Mouse (Mus musculus) cerebellum, adult 2 months (tissue): Measurements from ENCODE around the gene Alppl2. TPM values are rescaled to one million over a fixed set of nuclear protein-coding genes. Genes with fewer than 3 reads are reported as not detected.

ENCODE experiments used
- DNase-seq, 2 experiments: peaks; one replicate each; pipeline ENCODE4 v3.0.0; 2021
- H3K27ac ChIP-seq: fragments of 200-500 bp; 2 replicates; pipeline ENCODE4 v1.5.1; 2012; ENCODE audit warnings: low read length, control low read depth, inconsistent platforms; ENCODE audit not compliant: insufficient read depth
- H3K27me3 ChIP-seq: fragments of 200-500 bp; 2 replicates; pipeline ENCODE4 v1.6.1; 2012; ENCODE audit warnings: inconsistent platforms, mild to moderate bottlenecking, low read length, moderate library complexity; ENCODE audit not compliant: control insufficient read depth, insufficient read depth
- H3K4me1 ChIP-seq: fragments of 200-500 bp; 2 replicates; pipeline ENCODE4 v1.6.1; 2011; ENCODE audit warnings: low read length; ENCODE audit not compliant: control insufficient read depth, insufficient read depth
- H3K4me3 ChIP-seq: fragments of 200-500 bp; replicated peaks from 2 replicates; pipeline ENCODE3; 2011; ENCODE audit warnings: mild to moderate bottlenecking, low read depth, low read length, control low read depth; ENCODE audit not compliant: insufficient read depth
- CTCF ChIP-seq: fragments of 200-500 bp; IDR thresholded peaks from 2 replicates; pipeline ENCODE4 v1.5.1; 2011; ENCODE audit warnings: low read depth, mild to moderate bottlenecking, control low read depth, low read length, moderate library complexity, borderline replicate concordance; ENCODE audit not compliant: insufficient read depth
- POLR2A ChIP-seq: fragments of 200-500 bp; IDR thresholded peaks from 2 replicates; pipeline ENCODE4 v1.6.1; 2011; ENCODE audit warnings: low read length, control low read depth, borderline replicate concordance; ENCODE audit not compliant: insufficient read depth
- WGBS: fragments of 180-500 bp; shearing (Covaris S2); methylation state at CpG from one replicate; pipeline ENCODE4 v1.1.7; 2018; 5-methylcytosine and 5-hydroxymethylcytosine counted together
- polyA plus RNA-seq: library from polyadenylated mRNA; depleted of rRNA; stranded (reverse); fragments of >200 nt; gene quantifications from 2 replicates; pipeline ENCODE4 v1.2.3, GENCODE M21; 2012; rRNA removed

Alppl2 gene
- not detected in 2 replicates for polyA plus RNA-seq

- Histone ChIP-seq H3K4me1 (no peaks in the 10 kb centered on the region), H3K27ac (no peak within 1 kb of the TSS), H3K4me3 (no peak within 1 kb of the TSS), H3K27me3 (no peaks in the 10 kb centered on the region)
- no peak for TF ChIP-seq CTCF
- TF ChIP-seq POLR2A, result no peak
- 82% methylated on average over 4 of the region's 4 CpGs for WGBS
- no peak for DNase-seq
Observed at GRCm38 (mm10) chr1:87089828-87090227, at the start of gene Alppl2. TSS of gene Alppl2 (minus strand) at chr1:87089928.

DNA sequence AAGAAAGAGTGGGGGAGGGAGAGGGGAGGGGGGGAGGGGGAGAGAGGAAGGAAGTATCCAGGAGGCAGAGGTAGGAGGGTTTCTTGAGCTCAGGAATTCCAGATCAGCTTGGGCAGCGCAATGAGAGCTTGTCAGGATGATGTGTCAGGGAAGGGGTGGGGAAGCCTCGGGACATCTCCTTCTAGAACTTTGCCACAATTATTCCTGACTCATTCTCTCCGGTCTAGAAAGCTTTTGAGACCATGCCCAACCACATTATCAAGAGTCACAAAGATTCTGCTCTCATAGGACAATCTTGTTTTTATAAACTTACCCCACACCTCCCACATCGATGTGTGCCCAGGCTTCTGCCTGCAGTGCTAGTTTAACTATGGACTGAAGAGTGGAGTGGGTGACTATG, 42.1 kb upstream of the Alppl2 start:
- Histone ChIP-seq H3K27ac (no peak overlapping the region), H3K27me3 (no peaks in the 10 kb centered on the region), H3K4me3 (no peak overlapping the region), H3K4me1 (peaks cover 2% of the 10 kb centered on the region; the same call in 1 of the 2 replicates)
- no peak for DNase-seq
- TF ChIP-seq POLR2A (no peak), CTCF (no peak)
- 79% methylated on average over 4 of the region's 4 CpGs for WGBS

DNA sequence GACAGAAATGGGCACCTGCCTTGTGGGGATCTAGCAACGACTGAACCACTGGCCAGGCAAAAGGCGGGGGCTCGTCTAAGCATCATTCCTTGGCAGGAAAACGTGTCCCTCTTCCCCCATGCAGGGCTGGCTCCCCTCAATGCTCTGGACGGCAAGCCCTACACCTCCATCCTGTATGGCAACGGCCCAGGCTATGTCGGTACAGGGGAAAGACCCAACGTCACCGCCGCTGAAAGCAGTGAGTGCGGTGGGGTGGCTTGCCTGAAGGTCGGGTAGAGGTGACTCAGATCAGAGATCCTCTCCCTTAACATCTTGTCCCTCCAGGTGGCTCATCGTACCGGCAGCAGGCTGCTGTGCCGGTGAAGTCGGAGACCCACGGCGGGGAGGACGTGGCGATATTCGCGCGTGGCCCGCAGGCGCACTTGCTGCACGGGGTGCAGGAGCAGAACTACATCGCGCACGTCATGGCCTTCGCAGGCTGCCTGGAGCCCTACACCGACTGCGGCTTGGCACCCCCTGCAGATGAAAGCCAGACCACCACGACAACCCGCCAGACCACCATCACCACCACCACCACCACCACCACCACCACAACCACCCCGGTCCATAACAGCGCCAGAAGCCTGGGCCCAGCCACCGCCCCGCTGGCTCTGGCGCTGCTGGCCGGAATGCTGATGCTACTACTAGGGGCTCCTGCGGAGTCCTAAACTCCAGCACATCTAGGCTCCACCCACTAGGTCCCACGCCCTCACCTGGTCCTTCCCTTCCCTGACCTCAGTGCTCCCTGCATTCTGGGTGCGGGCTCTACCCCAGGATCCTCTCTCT, 37.7 kb upstream of the Alppl2 start:
- peak; percentile 11 to 29 for DNase-seq
- no peaks in the 10 kb centered on the region; the same call in 1 of the 2 replicates for H3K27me3 ChIP-seq
- WGBS, result 8% methylated on average over 43 of the region's 43 CpGs

DNA sequence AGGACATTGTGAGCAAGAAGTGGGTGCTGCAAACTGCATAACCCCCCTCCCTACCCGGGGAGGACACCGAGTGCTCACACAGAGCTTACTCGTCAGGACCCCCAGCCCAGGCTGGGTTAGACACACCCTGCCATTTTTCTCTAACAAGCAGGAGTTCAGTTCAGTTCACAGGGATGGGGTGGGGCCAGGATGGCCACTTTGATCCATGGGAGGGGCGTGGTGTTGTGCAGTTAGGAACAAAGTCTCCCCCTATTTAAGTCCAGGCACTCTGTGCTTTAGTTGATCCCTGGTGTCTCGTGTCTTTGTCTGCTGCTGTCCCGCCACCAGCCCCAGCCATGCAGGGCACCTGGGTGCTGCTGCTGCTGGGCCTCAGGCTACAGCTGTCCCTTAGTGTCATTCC, 34.9 kb upstream of the Alppl2 start, which contains the start of gene Akp3:
Gene Akp3, plus strand, starts transcription at position 301 of the 400 bp plus-strand sequence.
- Histone ChIP-seq H3K4me1 (peaks cover 2% of the 10 kb centered on the region; the same call in 1 of the 2 replicates), H3K27ac (no peak within 1 kb of the TSS), H3K27me3 (no peaks in the 10 kb centered on the region; the same call in 1 of the 2 replicates), H3K4me3 (no peak within 1 kb of the TSS)
- WGBS, result 85% methylated on average over 6 of the region's 6 CpGs
- no peak for DNase-seq
- TF ChIP-seq POLR2A (no peak), CTCF (no peak)

More for the DNA sequence above, 37.7 kb upstream of the Alppl2 start:
- H3K4me3 ChIP-seq, result no peak overlapping the region
- H3K27ac ChIP-seq, result no peak overlapping the region
- peaks cover 2% of the 10 kb centered on the region; the same call in 1 of the 2 replicates for H3K4me1 ChIP-seq
- TF ChIP-seq CTCF (no peak), POLR2A (no peak)

DNA sequence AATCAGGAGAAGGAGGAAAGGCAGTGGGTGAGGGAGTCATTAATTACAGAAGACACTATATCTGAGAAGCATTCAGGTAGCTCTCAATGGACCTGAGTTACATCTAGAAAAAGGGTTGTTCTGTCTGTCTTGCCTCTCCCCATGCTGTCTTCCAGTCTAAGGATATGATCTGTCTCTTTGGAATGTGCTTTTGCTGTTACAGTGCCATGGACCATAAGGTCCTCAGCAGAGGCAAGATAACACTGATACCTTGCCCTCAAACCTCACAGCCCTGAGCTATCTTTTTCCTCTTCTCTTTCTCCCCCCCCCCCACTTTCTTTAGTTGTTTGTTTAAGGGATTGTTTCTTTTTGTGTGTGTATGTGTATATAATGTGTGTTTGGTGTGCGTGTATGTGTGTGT, 25.1 kb upstream of the Alppl2 start:
- Histone ChIP-seq H3K4me1 (no peaks in the 10 kb centered on the region), H3K27ac (no peak overlapping the region), H3K4me3 (no peak overlapping the region), H3K27me3 (no peaks in the 10 kb centered on the region)
- TF ChIP-seq CTCF, result no peak
- no peak for TF ChIP-seq POLR2A
- 90% methylated on average over 1 of the region's 1 CpGs for WGBS
- no peak for DNase-seq

DNA sequence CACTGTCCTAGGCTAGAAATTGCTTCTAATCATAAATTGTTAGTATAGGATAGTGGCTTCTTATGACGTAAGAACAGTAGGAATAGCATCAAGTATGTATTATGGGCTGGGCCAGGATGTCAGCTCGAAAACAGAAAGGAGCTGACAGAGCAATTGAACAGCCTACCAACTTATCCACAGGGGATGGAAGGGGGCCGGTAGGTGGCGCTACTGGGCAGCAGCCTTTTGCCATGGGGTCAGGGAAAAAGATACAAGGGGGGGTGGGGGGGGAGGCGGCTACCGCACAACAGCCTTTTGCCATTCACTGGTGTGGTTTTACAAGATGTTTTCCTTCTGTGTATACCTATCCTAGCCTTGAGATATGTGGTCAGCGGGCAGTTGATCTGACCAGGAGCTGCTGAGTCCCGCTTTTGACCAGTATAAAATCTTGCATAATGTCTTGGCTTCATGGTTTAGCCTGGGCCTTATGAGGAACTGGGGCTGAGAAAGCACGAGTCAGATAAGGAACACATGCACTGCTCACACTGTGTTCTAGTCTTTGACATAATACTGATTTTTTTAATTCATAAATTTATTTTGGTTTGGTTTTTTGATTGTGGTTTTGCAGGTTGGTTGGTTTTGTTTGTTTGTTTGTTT, 22.1 kb upstream of the Alppl2 start:
- no peak for DNase-seq
- Histone ChIP-seq H3K27ac (no peak overlapping the region), H3K4me3 (no peak overlapping the region), H3K27me3 (no peaks in the 10 kb centered on the region), H3K4me1 (no peaks in the 10 kb centered on the region)
- TF ChIP-seq CTCF (peak; percentile 8; the same call in 1 of the 2 replicates), POLR2A (no peak)
- 45% methylated on average over 9 of the region's 9 CpGs for WGBS

GRCm38 (mm10) chr1:87108564-87108963, 18.8 kb upstream of the Alppl2 start:
- Histone ChIP-seq H3K4me1 (no peaks in the 10 kb centered on the region), H3K27me3 (no peaks in the 10 kb centered on the region), H3K4me3 (no peak overlapping the region), H3K27ac (no peak overlapping the region)
- TF ChIP-seq POLR2A (no peak), CTCF (no peak)
- DNase-seq, result no peak
- WGBS, result 84% methylated on average over 4 of the region's 4 CpGs

- WGBS, result 75% methylated on average over 8 of the region's 8 CpGs
- no peak for DNase-seq
- no peak for TF ChIP-seq CTCF
- no peak for TF ChIP-seq POLR2A
Observed at GRCm38 (mm10) chr1:87106536-87106935, 16.8 kb upstream of the Alppl2 start.

More at GRCm38 (mm10) chr1:87106536-87106935, 16.8 kb upstream of the Alppl2 start:
- Histone ChIP-seq H3K27me3 (no peaks in the 10 kb centered on the region), H3K27ac (no peak overlapping the region), H3K4me3 (no peak overlapping the region), H3K4me1 (no peaks in the 10 kb centered on the region)
